12 mouse cellular contexts compared by ENCODE assay signal in the genomic region with DNA sequence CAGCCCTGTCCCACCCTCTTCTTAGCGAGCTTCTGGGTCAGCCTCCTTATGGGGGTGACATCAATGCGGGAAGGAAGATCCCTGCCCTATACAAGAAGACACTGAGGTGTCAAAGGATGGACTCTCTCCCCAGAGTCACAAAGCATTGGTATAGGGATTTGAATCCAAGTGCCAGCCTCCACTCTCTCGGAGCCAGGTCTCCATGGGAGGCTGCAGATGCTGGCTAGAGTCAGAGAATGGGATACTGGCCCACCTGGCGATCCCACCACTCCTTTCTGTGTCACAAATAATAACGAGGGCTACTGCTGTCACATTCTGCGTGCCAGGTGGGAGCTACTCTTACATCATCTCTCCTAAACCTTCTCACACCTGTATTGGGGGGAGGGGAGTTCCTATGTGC.
"Had no signal": no experiment of that assay in that cellular context is flagged by ENCODE, and none has a peak within 500 bp of the region (broad histone marks: within the 10 kb centered on the region; RNA-seq: fewer than 3 reads in every experiment).

No protein-coding gene starts in this region.

- DNase-seq: lung, adult 18-20 months; lung, embryonic 14.5 days; lung, postnatal 10 days; lung, postnatal 4 days; retina, postnatal 1 day; right cerebral cortex, adult 18-20 months; right cerebral cortex, postnatal 25 days; right cerebral cortex, postnatal 4 days; spleen, adult 18-20 months; thymus, adult 18-20 months; thymus, postnatal 14 days; thymus, postnatal 36 days had no signal
